Mouse (Mus musculus): ENCODE data around the gene Fads6. TPM values are rescaled to one million over a fixed set of nuclear protein-coding genes. Genes with fewer than 3 reads are reported as not detected.

Fads6 gene
- total RNA-seq (2014; rRNA removed; ENCODE audit: low replicate concordance) (2.9 and 3.5 TPM in 2 replicates), polyA plus RNA-seq (2015; fragmentation: Nextera tagmentation; extraction: Ambion mirVana) (0.33 and 0.34 TPM in 2 replicates)

DNA sequence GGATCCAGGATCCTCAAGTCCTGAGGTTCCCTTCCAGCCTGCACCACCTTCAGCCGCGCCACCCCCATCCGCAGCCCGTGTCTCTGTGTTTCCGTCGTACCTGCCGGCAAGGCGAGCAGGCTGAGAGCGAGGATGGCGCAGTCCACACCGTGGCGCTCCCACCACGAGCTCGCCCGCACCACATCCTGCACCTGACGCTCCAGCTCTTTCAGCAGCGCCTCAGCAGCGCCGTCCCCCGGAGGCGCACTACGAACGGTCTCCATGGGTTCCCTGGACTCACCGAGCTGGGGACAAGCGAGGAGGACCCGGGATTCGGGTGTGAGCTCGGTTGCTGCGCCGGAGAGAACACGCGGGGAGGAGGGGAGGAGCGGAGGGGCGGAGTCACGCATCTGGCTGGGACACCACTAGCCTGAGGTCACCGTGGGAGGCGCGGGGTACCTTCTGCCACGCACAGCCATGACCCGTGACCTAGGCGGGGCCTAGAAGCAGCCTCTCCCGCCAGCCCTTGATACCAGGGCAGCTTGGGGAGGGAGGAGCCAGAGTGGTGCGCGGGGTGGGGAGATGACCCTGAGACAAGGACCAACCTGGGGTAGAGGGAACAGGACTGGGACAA, at the start of gene Fads6:
Fads6 (minus strand) TSS at position 450 of the 613 bp plus-strand sequence.
- Histone ChIP-seq H3K36me3 (replicated peaks; ENCODE audit: control insufficient read depth, insufficient read depth, low read length) (no peaks in the 10 kb centered on the region), H3K27ac (ENCODE audit: low read depth) (no peak within 1 kb of the TSS), H3K9me3 (replicated peaks; ENCODE audit: control insufficient read depth, low read length) (no peaks in the 10 kb centered on the region), H3K27me3 (ENCODE audit: control insufficient read depth, insufficient read depth, low read length) (peaks cover 14% of the 10 kb centered on the region; the same call in 1 of the 2 replicates), H3K9ac (replicated peaks; ENCODE audit: low read depth, low read length) (peak within 1 kb of the TSS; percentile 43), H3K4me1 (ENCODE audit: control insufficient read depth, insufficient read depth) (peaks cover 6% of the 10 kb centered on the region), H3K4me2 (ENCODE audit: low read depth, low read length) (peak within 1 kb of the TSS; percentile 77), H3K4me3 (ENCODE audit: low read depth, low read length) (peak within 1 kb of the TSS; percentile 50)
- ATAC-seq (ENCODE audit: insufficient read depth, low read depth) (peak; percentile 60), DNase-seq (ENCODE audit: low spot score) (peak; percentile 39)
- WGBS: 1% methylated on average over 42 of the region's 44 CpGs
- TF ChIP-seq EP300 (IDR thresholded peaks at IDR 0.05; ENCODE audit: low read depth) (no peak), CTCF (IDR thresholded peaks at IDR 0.05; ENCODE audit: low read depth) (peak; percentile 23)

GRCm38 (mm10) chr11:115345515-115345914, 48.1 kb upstream of the Fads6 start:
- Histone ChIP-seq H3K36me3 (replicated peaks; ENCODE audit: control insufficient read depth, insufficient read depth, low read length) (no peaks in the 10 kb centered on the region), H3K4me2 (ENCODE audit: low read depth, low read length) (no peak overlapping the region), H3K4me1 (ENCODE audit: control insufficient read depth, insufficient read depth) (no peaks in the 10 kb centered on the region), H3K27me3 (ENCODE audit: control insufficient read depth, insufficient read depth, low read length) (peaks cover 30% of the 10 kb centered on the region), H3K4me3 (ENCODE audit: low read depth, low read length) (no peak overlapping the region), H3K9me3 (replicated peaks; ENCODE audit: control insufficient read depth, low read length) (no peaks in the 10 kb centered on the region), H3K9ac (replicated peaks; ENCODE audit: low read depth, low read length) (no peak overlapping the region), H3K27ac (ENCODE audit: low read depth) (no peak overlapping the region)
- no peak for DNase-seq (ENCODE audit: low spot score)
- ATAC-seq (ENCODE audit: insufficient read depth, low read depth): no peak
- WGBS: 29% methylated on average over 7 of the region's 7 CpGs
- TF ChIP-seq EP300 (IDR thresholded peaks at IDR 0.05; ENCODE audit: low read depth): no peak
- no peak for TF ChIP-seq CTCF (IDR thresholded peaks at IDR 0.05; ENCODE audit: low read depth)

GRCm38 (mm10) chr11:115344967-115345366, 47.5 kb upstream of the Fads6 start:
- Histone ChIP-seq H3K4me2 (ENCODE audit: low read depth, low read length) (no peak overlapping the region), H3K9me3 (replicated peaks; ENCODE audit: control insufficient read depth, low read length) (no peaks in the 10 kb centered on the region), H3K27ac (ENCODE audit: low read depth) (no peak overlapping the region), H3K27me3 (ENCODE audit: control insufficient read depth, insufficient read depth, low read length) (peaks cover 30% of the 10 kb centered on the region), H3K36me3 (replicated peaks; ENCODE audit: control insufficient read depth, insufficient read depth, low read length) (no peaks in the 10 kb centered on the region), H3K9ac (replicated peaks; ENCODE audit: low read depth, low read length) (no peak overlapping the region), H3K4me1 (ENCODE audit: control insufficient read depth, insufficient read depth) (no peaks in the 10 kb centered on the region), H3K4me3 (ENCODE audit: low read depth, low read length) (no peak overlapping the region)
- no peak for TF ChIP-seq CTCF (IDR thresholded peaks at IDR 0.05; ENCODE audit: low read depth)
- TF ChIP-seq EP300 (IDR thresholded peaks at IDR 0.05; ENCODE audit: low read depth): no peak
- DNase-seq (ENCODE audit: low spot score) (no peak), ATAC-seq (ENCODE audit: insufficient read depth, low read depth) (no peak)
- 12% methylated on average over 12 of the region's 12 CpGs for WGBS

DNA sequence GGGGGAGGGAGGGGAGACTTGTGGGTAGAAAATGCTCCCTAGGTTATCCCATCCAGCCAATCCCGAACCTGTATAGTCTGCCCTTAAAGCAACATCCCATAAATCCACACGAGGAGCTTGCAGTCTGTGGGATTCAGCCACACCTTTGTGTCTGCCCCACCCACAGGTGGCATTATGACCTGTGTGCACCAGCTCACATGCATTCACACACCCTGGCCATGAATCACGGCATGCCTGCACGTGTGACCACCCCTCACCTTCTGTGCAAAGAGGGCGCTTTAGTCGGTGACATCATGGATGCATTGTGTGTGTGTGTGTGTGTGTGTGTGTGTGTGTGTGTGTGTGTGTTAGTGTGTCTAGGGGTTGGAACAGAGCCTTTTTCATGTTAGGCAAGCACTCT, 44.4 kb upstream of the Fads6 start:
- TF ChIP-seq CTCF (IDR thresholded peaks at IDR 0.05; ENCODE audit: low read depth) (no peak), EP300 (IDR thresholded peaks at IDR 0.05; ENCODE audit: low read depth) (no peak)
- peaks cover 45% of the 10 kb centered on the region for H3K27me3 ChIP-seq (ENCODE audit: control insufficient read depth, insufficient read depth, low read length)
- no peaks in the 10 kb centered on the region for H3K4me1 ChIP-seq (ENCODE audit: control insufficient read depth, insufficient read depth)
- no peaks in the 10 kb centered on the region for H3K9me3 ChIP-seq (replicated peaks; ENCODE audit: control insufficient read depth, low read length)
- WGBS: 59% methylated on average over 6 of the region's 6 CpGs
- ATAC-seq (ENCODE audit: insufficient read depth, low read depth): no peak
- DNase-seq (ENCODE audit: low spot score): no peak
- no peak overlapping the region for H3K4me3 ChIP-seq (ENCODE audit: low read depth, low read length)
- H3K27ac ChIP-seq (ENCODE audit: low read depth): no peak overlapping the region
- H3K4me2 ChIP-seq (ENCODE audit: low read depth, low read length): no peak overlapping the region
- H3K9ac ChIP-seq (replicated peaks; ENCODE audit: low read depth, low read length): no peak overlapping the region
- H3K36me3 ChIP-seq (replicated peaks; ENCODE audit: control insufficient read depth, insufficient read depth, low read length): no peaks in the 10 kb centered on the region

GRCm38 (mm10) chr11:115341246-115341645, 43.8 kb upstream of the Fads6 start:
- Histone ChIP-seq H3K9me3 (replicated peaks; ENCODE audit: control insufficient read depth, low read length) (no peaks in the 10 kb centered on the region), H3K9ac (replicated peaks; ENCODE audit: low read depth, low read length) (no peak overlapping the region), H3K4me3 (ENCODE audit: low read depth, low read length) (no peak overlapping the region), H3K4me2 (ENCODE audit: low read depth, low read length) (no peak overlapping the region), H3K27me3 (ENCODE audit: control insufficient read depth, insufficient read depth, low read length) (peaks cover 50% of the 10 kb centered on the region), H3K27ac (ENCODE audit: low read depth) (no peak overlapping the region), H3K4me1 (ENCODE audit: control insufficient read depth, insufficient read depth) (no peaks in the 10 kb centered on the region), H3K36me3 (replicated peaks; ENCODE audit: control insufficient read depth, insufficient read depth, low read length) (no peaks in the 10 kb centered on the region)
- 43% methylated on average over 2 of the region's 2 CpGs for WGBS
- TF ChIP-seq EP300 (IDR thresholded peaks at IDR 0.05; ENCODE audit: low read depth): no peak
- no peak for TF ChIP-seq CTCF (IDR thresholded peaks at IDR 0.05; ENCODE audit: low read depth)
- no peak for DNase-seq (ENCODE audit: low spot score)
- ATAC-seq (ENCODE audit: insufficient read depth, low read depth): no peak

DNA sequence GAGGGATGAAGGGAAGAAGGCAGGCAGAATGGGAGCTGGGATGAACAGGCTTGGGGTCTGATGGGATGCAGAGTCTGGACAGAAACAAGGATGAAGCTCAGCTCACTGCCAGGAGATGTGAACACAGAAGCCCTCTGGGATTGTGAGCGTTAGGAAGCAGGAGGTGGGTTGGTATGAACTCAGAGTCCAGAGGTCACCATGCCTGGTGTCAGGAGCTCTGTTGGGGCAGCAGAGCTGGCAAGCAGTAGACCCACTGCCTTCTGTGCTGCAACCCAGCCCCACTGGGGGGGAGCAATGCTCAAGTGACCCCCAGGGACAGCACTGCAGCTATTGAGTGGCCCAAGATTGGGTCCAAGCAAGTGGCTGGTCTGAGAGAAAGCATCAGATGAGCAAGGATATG, 40.4 kb upstream of the Fads6 start:
- no peak overlapping the region for H3K27ac ChIP-seq (ENCODE audit: low read depth)
- no peaks in the 10 kb centered on the region for H3K36me3 ChIP-seq (replicated peaks; ENCODE audit: control insufficient read depth, insufficient read depth, low read length)
- peaks cover 62% of the 10 kb centered on the region for H3K27me3 ChIP-seq (ENCODE audit: control insufficient read depth, insufficient read depth, low read length)
- H3K4me1 ChIP-seq (ENCODE audit: control insufficient read depth, insufficient read depth): no peaks in the 10 kb centered on the region
- ATAC-seq (ENCODE audit: insufficient read depth, low read depth) (no peak), DNase-seq (ENCODE audit: low spot score) (no peak)
- H3K9me3 ChIP-seq (replicated peaks; ENCODE audit: control insufficient read depth, low read length): no peaks in the 10 kb centered on the region
- H3K4me2 ChIP-seq (ENCODE audit: low read depth, low read length): no peak overlapping the region
- no peak overlapping the region for H3K4me3 ChIP-seq (ENCODE audit: low read depth, low read length)
- H3K9ac ChIP-seq (replicated peaks; ENCODE audit: low read depth, low read length): no peak overlapping the region
- 33% methylated on average over 1 of the region's 1 CpGs for WGBS
- TF ChIP-seq EP300 (IDR thresholded peaks at IDR 0.05; ENCODE audit: low read depth) (no peak), CTCF (IDR thresholded peaks at IDR 0.05; ENCODE audit: low read depth) (no peak)

All from heart, postnatal 0 days (tissue).